Mouse (Mus musculus) C2C12 (cell line): ENCODE data around the gene Olfr1014. TPM values are rescaled to one million over a fixed set of nuclear protein-coding genes. Genes with fewer than 3 reads are reported as not detected.

Experiments used
- H3K27me3 ChIP-seq: one replicate; pipeline ENCODE4 v1.6.1; 2011; ENCODE audit not compliant: control insufficient read depth, insufficient read depth, insufficient read length
- H3K36me3 ChIP-seq: one replicate; pipeline ENCODE4 v1.6.1; 2011; ENCODE audit not compliant: control insufficient read depth, insufficient read depth
- H3K4me3 ChIP-seq: one replicate; pipeline ENCODE4 v1.5.1; 2011; ENCODE audit warnings: mild to moderate bottlenecking, control low read depth; ENCODE audit not compliant: poor library complexity, insufficient read depth, severe bottlenecking
- H3K79me2 ChIP-seq: one replicate; pipeline ENCODE4 v1.6.1; 2011; ENCODE audit not compliant: control insufficient read depth, insufficient read depth
- H3K79me3 ChIP-seq: one replicate; pipeline ENCODE4 v1.6.1; 2011; ENCODE audit warnings: low read depth, control low read depth
- H3ac ChIP-seq: one replicate; pipeline ENCODE3; 2011; ENCODE audit warnings: low read depth; ENCODE audit not compliant: control insufficient read depth, insufficient read length
- CEBPB ChIP-seq: IDR thresholded peaks from one replicate; pipeline ENCODE4 v1.6.1; 2011; ENCODE audit warnings: low read depth, mild to moderate bottlenecking, control low read depth, moderate library complexity
- CTCF ChIP-seq: IDR thresholded peaks from one replicate; pipeline ENCODE4 v1.5.1; 2011; ENCODE audit not compliant: control insufficient read depth, insufficient read depth, insufficient read length
- FOSL1 ChIP-seq: IDR thresholded peaks from one replicate; pipeline ENCODE4 v1.8.0; 2011; ENCODE audit warnings: mild to moderate bottlenecking, low read length; ENCODE audit not compliant: poor library complexity, insufficient read depth, severe bottlenecking
- MAX ChIP-seq: IDR thresholded peaks from one replicate; pipeline ENCODE4 v1.6.1; 2011; ENCODE audit warnings: mild to moderate bottlenecking, control low read depth
- MYOD1 ChIP-seq: IDR thresholded peaks from one replicate; pipeline ENCODE4 v1.6.1; 2011; ENCODE audit warnings: low read depth; ENCODE audit not compliant: control insufficient read depth, insufficient read length
- MYOG ChIP-seq: IDR thresholded peaks from one replicate; pipeline ENCODE4 v1.6.1; 2011; ENCODE audit not compliant: control insufficient read depth, insufficient read length; ENCODE audit errors: extremely low read depth
- USF1 ChIP-seq: IDR thresholded peaks from one replicate; pipeline ENCODE4 v1.6.1; 2011; ENCODE audit warnings: low read depth, mild to moderate bottlenecking, control low read depth, moderate library complexity
- polyA plus RNA-seq: library from polyadenylated mRNA; unstranded; fragments of >200 nt; fragmentation: generic; extraction: Trizol; gene quantifications from one replicate; pipeline ENCODE4 v1.2.1, GENCODE M21; 2012; ENCODE audit warnings: missing spikeins

Olfr1014 gene
- polyA plus RNA-seq, 1 experiment: not detected

GRCm38 (mm10) chr2:85792331-85792730 lies 19.8 kb downstream of the Olfr1014 start:
- no peak overlapping the region for H3ac ChIP-seq
- no peaks in the 10 kb centered on the region for H3K27me3 ChIP-seq
- H3K36me3 ChIP-seq: no peaks in the 10 kb centered on the region
- no peak for TF ChIP-seq FOSL1
- no peak for TF ChIP-seq MYOG
- no peak for TF ChIP-seq MAX
- no peak for TF ChIP-seq CEBPB
- no peak for TF ChIP-seq USF1
- TF ChIP-seq CTCF: no peak
- TF ChIP-seq MYOD1: no peak
- H3K4me3 ChIP-seq: no peak overlapping the region
- no peaks in the 10 kb centered on the region for H3K79me3 ChIP-seq
- no peaks in the 10 kb centered on the region for H3K79me2 ChIP-seq

GRCm38 (mm10) chr2:85802444-85802843 lies 29.9 kb downstream of the Olfr1014 start, which contains the start of gene Olfr1016:
Olfr1016 (minus strand) TSS chr2:85802544.
- no peak within 1 kb of the TSS for H3K4me3 ChIP-seq
- H3ac ChIP-seq: no peak within 1 kb of the TSS
- H3K79me2 ChIP-seq: no peaks in the 10 kb centered on the region
- TF ChIP-seq MYOD1 (no peak), MAX (no peak), CEBPB (no peak), USF1 (no peak), MYOG (no peak), FOSL1 (no peak), CTCF (no peak)
- H3K79me3 ChIP-seq: no peaks in the 10 kb centered on the region
- no peaks in the 10 kb centered on the region for H3K36me3 ChIP-seq
- H3K27me3 ChIP-seq: no peaks in the 10 kb centered on the region

- Histone ChIP-seq H3K79me2 (no peaks in the 10 kb centered on the region), H3ac (no peak overlapping the region), H3K4me3 (no peak overlapping the region), H3K79me3 (no peaks in the 10 kb centered on the region), H3K36me3 (no peaks in the 10 kb centered on the region), H3K27me3 (no peaks in the 10 kb centered on the region)
- no peak for TF ChIP-seq MYOD1
- TF ChIP-seq MYOG: no peak
- TF ChIP-seq CTCF: no peak
- no peak for TF ChIP-seq CEBPB
- no peak for TF ChIP-seq USF1
- no peak for TF ChIP-seq FOSL1
- no peak for TF ChIP-seq MAX
These were observed 32.0 kb downstream of the Olfr1014 start for GRCm38 (mm10) chr2:85804501-85804900.

- H3K27me3 ChIP-seq: no peaks in the 10 kb centered on the region
- H3K36me3 ChIP-seq: no peaks in the 10 kb centered on the region
- H3K4me3 ChIP-seq: no peak within 1 kb of the TSS
- no peak for TF ChIP-seq FOSL1
- TF ChIP-seq USF1: no peak
- TF ChIP-seq CEBPB: no peak
- TF ChIP-seq MYOG: no peak
- TF ChIP-seq CTCF: no peak
- no peak for TF ChIP-seq MYOD1
- no peak for TF ChIP-seq MAX
- H3K79me3 ChIP-seq: no peaks in the 10 kb centered on the region
- H3K79me2 ChIP-seq: no peaks in the 10 kb centered on the region
- no peak within 1 kb of the TSS for H3ac ChIP-seq
These were observed 45.7 kb downstream of the Olfr1014 start, which contains the start of gene Olfr1018 for GRCm38 (mm10) chr2:85818179-85818578. Olfr1018 (plus strand) TSS chr2:85818479.

Other genes with a start within 250 kb of the Olfr1014 start
- gene Olfr996, start 193.5 kb upstream of the Olfr1014 start, polyA plus RNA-seq: not detected
- gene Olfr998, start 183.8 kb upstream of the Olfr1014 start, polyA plus RNA-seq: not detected
- not detected for gene Olfr1000, start 160.8 kb upstream of the Olfr1014 start, polyA plus RNA-seq
- gene Olfr1002, start 122.0 kb upstream of the Olfr1014 start, polyA plus RNA-seq: not detected
- not detected for gene Olfr154, start 108.3 kb upstream of the Olfr1014 start, polyA plus RNA-seq
- gene Olfr1006, start 93.9 kb upstream of the Olfr1014 start, polyA plus RNA-seq: not detected
- not detected for gene Olfr1008, start 83.3 kb upstream of the Olfr1014 start, polyA plus RNA-seq
- gene Olfr1009, start 57.3 kb upstream of the Olfr1014 start, polyA plus RNA-seq: not detected
- gene Olfr1012, start 9.9 kb upstream of the Olfr1014 start, polyA plus RNA-seq: not detected
- not detected for gene Olfr1013, start 5.6 kb upstream of the Olfr1014 start, polyA plus RNA-seq
- not detected for gene Olfr1015, start 9.3 kb downstream of the Olfr1014 start, polyA plus RNA-seq
- gene Olfr1016, start 29.8 kb downstream of the Olfr1014 start, polyA plus RNA-seq: not detected
- gene Olfr1018, start 45.8 kb downstream of the Olfr1014 start, polyA plus RNA-seq: not detected
- gene Olfr1019, start 72.8 kb downstream of the Olfr1014 start, polyA plus RNA-seq: not detected
- not detected for gene Olfr1020, start 74.3 kb downstream of the Olfr1014 start, polyA plus RNA-seq
- gene Olfr1022, start 95.9 kb downstream of the Olfr1014 start, polyA plus RNA-seq: not detected
- gene Olfr1023, start 112.9 kb downstream of the Olfr1014 start, polyA plus RNA-seq: not detected
- not detected for gene Olfr1024, start 132.3 kb downstream of the Olfr1014 start, polyA plus RNA-seq
- gene Olfr1025-ps1, start 142.5 kb downstream of the Olfr1014 start, polyA plus RNA-seq: not detected
- gene Olfr1026, start 148.8 kb downstream of the Olfr1014 start, polyA plus RNA-seq: not detected
- gene Olfr1028, start 177.7 kb downstream of the Olfr1014 start, polyA plus RNA-seq: not detected
- not detected for gene Olfr1029, start 201.2 kb downstream of the Olfr1014 start, polyA plus RNA-seq
- gene Olfr1030, start 206.6 kb downstream of the Olfr1014 start, polyA plus RNA-seq: not detected
- gene Olfr1031, start 217.6 kb downstream of the Olfr1014 start, polyA plus RNA-seq: not detected
- not detected for gene Olfr1032, start 232.8 kb downstream of the Olfr1014 start, polyA plus RNA-seq
- gene Olfr1033, start 247.9 kb downstream of the Olfr1014 start, polyA plus RNA-seq: not detected